Mouse (Mus musculus) ES-E14 (cell line): ENCODE measurements at regions not wholly inside any gene's neighbourhood (a gene's known extent, or its start where the extent isn't known, plus 50 kb on each side); places are given as distances from the start of the nearest gene placed in this dataset.

ENCODE experiments used
- DNase-seq: peaks from one replicate; pipeline ENCODE4 v3.0.0-alpha.2; 2013; ENCODE audit warnings: low read depth, low spot score
- H3K27ac ChIP-seq: 2 replicates; pipeline ENCODE4 v1.5.1; 2012; ENCODE audit warnings: low read depth, mild to moderate bottlenecking, low read length, moderate library complexity, mixed read lengths; ENCODE audit not compliant: poor library complexity, insufficient read depth, severe bottlenecking
- H3K36me3 ChIP-seq: 2 replicates; pipeline ENCODE4 v1.6.1; 2012; ENCODE audit warnings: mild to moderate bottlenecking, low read length, moderate library complexity, mixed read lengths; ENCODE audit not compliant: control insufficient read depth, poor library complexity, insufficient read depth, severe bottlenecking
- H3K4me1 ChIP-seq, 2 experiments: fragments of 150-350 bp in 1 of 2; sonication (generic) in 1 of 2; 2 replicates each; pipeline ENCODE4 v1.6.1; 2012; ENCODE audit warnings: low read length in 2 of 2, mild to moderate bottlenecking in 1 of 2, mixed read lengths in 1 of 2; ENCODE audit not compliant: control insufficient read depth in 2 of 2, insufficient read depth in 2 of 2, poor library complexity in 1 of 2
- H3K4me3 ChIP-seq, 2 experiments: fragments of 150-350 bp in 1 of 2; sonication (generic) in 1 of 2; 2 replicates each; pipeline ENCODE4 v1.5.1; 2012; ENCODE audit warnings: low read length in 2 of 2, low read depth in 1 of 2, mild to moderate bottlenecking in 1 of 2, mixed read lengths in 1 of 2; ENCODE audit not compliant: insufficient read depth in 1 of 2, poor library complexity in 1 of 2, severe bottlenecking in 1 of 2
- H3K9ac ChIP-seq: 2 replicates; pipeline ENCODE4 v1.6.1; 2012; ENCODE audit warnings: low read depth, mild to moderate bottlenecking, low read length, mixed read lengths; ENCODE audit not compliant: poor library complexity, insufficient read depth, severe bottlenecking
- H3K9me3 ChIP-seq: fragments of 150-350 bp; sonication (generic); 2 replicates; pipeline ENCODE4 v1.6.1; 2012; ENCODE audit warnings: low read depth, mild to moderate bottlenecking, low read length; ENCODE audit not compliant: control insufficient read depth, insufficient read depth
- CHD2 ChIP-seq: IDR thresholded peaks from 2 replicates; pipeline ENCODE4 v1.6.1; 2014; ENCODE audit warnings: mild to moderate bottlenecking, low read depth, low read length, inconsistent platforms
- HCFC1 ChIP-seq: IDR thresholded peaks from 2 replicates; pipeline ENCODE4 v1.6.1; 2012; ENCODE audit warnings: low read length, inconsistent platforms, borderline replicate concordance; ENCODE audit not compliant: insufficient read depth
- MAFK ChIP-seq: IDR thresholded peaks from 2 replicates; pipeline ENCODE4 v1.6.1; 2014; ENCODE audit warnings: mild to moderate bottlenecking, low read depth, low read length, inconsistent platforms; ENCODE audit not compliant: insufficient read depth
- ZC3H11A ChIP-seq: IDR thresholded peaks from 2 replicates; pipeline ENCODE4 v1.6.1; 2012; ENCODE audit warnings: low read depth, mild to moderate bottlenecking, inconsistent platforms, low read length, borderline replicate concordance
- ZNF384 ChIP-seq: IDR thresholded peaks from 2 replicates; pipeline ENCODE4 v1.6.1; 2012; ENCODE audit warnings: low read depth, low read length, inconsistent platforms
- in situ Hi-C, 2 experiments: fragments of 600-800 bp; cut with MboI; formaldehyde crosslinking; loops; one replicate each; pipeline ENCODE4 v1.15.1; 2025; ENCODE audit warnings: low sequenced_read_pairs in 2 of 2, inconsistent platforms in 1 of 2; ENCODE audit not compliant: unreplicated experiment in 2 of 2

DNA sequence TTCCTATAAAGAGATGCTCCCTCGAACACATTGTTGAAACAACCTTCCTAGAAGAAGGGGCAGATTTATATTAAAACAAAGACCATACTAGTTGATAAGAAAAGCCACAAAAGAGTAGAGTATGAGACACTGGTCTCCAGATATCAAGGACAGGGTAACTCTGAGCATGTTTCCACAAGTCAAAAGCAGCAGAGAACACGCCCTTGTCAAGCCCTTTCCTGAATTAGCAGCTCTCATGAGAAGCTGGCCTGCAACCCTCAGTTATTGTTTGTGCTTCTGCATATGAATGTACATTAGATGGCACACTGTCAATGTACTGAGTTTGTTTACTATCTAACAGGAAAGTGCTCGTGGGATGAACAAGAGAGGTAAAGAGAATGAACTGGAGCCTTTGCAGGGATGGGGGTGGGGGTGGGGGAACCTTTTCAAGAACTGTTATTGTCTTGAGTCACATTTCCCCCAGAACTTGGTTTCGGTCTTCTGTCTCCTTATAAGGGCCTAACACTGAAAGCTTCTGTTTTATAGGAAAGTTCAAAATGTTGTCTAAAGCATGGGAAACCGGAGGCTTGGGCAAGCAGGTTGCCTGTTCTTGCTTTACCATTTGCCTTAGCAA lies 228.6 kb upstream of the Zpld1 start:
- in situ Hi-C loops, result no loop called here
- no peak for DNase-seq
- Histone ChIP-seq H3K9ac (no peak overlapping the region), H3K36me3 (no peaks in the 10 kb centered on the region), H3K27ac (no peak overlapping the region), H3K4me1 (no peaks in the 10 kb centered on the region), H3K4me3 (no peak overlapping the region), H3K9me3 (no peaks in the 10 kb centered on the region)
- no peak for TF ChIP-seq HCFC1
- TF ChIP-seq ZNF384, result no peak
- TF ChIP-seq ZC3H11A, result no peak
- no peak for TF ChIP-seq MAFK
- TF ChIP-seq CHD2, result no peak

DNA sequence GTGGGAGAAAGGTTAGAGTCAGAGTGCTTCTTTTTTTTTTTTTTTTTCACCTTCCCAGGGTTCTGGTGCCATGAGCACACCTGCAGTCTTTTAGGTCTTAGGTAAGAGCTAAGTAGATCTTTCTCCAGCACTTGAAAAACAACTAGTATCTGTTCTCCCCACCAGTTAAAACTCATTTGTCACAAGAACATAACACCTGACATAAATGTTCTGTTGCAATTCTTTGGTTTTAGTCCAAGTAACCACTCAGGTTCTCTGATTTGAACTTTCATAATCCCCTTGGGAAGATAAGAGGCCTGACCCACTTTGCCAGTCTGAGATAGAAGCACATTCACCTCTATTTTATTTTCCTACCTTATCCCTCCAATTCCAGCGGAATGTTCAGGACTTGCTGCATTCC lies 225.5 kb upstream of the Zpld1 start:
- Histone ChIP-seq H3K4me1 (no peaks in the 10 kb centered on the region), H3K27ac (no peak overlapping the region), H3K36me3 (no peaks in the 10 kb centered on the region), H3K4me3 (no peak overlapping the region), H3K9me3 (no peaks in the 10 kb centered on the region), H3K9ac (no peak overlapping the region)
- DNase-seq, result no peak
- in situ Hi-C loops, result no loop called here
- TF ChIP-seq HCFC1 (no peak), ZC3H11A (no peak), CHD2 (no peak), MAFK (no peak), ZNF384 (no peak)

DNA sequence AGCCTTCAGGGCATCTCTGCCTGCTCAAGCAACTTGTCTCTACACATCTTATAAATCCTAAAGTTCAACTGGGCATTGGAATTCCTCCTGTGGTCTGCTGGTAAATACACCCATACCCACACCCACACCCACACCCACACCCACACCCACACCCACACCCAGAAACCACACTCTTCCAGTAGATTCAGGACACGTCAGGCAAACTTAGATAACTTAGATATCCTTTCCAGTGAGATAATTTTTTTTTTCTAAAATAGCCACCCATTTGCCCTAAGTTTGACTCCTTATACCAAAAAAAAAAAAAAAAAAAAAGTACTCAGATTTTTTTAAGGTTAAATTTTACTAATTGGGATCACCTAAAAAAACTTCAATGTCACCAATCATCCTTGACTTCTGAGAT lies 224.5 kb upstream of the Zpld1 start:
- no peak for DNase-seq
- Histone ChIP-seq H3K4me3 (no peak overlapping the region), H3K9me3 (no peaks in the 10 kb centered on the region), H3K36me3 (no peaks in the 10 kb centered on the region), H3K9ac (no peak overlapping the region), H3K27ac (no peak overlapping the region), H3K4me1 (no peaks in the 10 kb centered on the region)
- no peak for TF ChIP-seq MAFK
- TF ChIP-seq HCFC1, result no peak
- TF ChIP-seq ZNF384, result no peak
- in situ Hi-C loops, result no loop called here

DNA sequence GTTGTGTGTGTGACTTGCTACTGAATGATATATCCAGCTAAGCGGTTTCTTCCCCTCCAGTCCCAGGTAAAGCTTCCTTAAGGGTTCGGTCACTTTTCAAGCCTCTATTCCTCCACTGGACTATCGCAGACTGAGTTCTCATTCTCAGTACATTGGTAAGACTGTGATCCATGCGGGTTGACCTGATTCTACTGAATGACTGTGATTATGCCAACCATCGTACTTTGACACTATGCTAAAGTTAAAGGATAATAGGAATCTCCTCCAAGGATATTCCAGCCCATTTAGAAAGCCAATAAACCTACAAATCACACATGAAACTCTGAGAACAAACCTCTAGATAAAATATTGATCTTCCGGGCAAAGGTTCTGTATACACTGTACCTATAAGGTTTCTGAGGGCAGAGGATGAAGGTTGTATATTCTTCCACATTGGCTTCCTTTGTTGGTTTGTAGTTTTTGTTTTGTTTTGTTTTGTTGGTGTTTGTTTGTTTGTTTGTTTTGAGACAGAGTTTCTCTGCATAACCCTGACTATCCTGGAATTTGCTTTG lies 223.7 kb upstream of the Zpld1 start:
- no peak for DNase-seq
- in situ Hi-C loops, result no loop called here
- TF ChIP-seq ZC3H11A, result no peak
- no peak for TF ChIP-seq ZNF384
- TF ChIP-seq MAFK, result no peak
- no peak for TF ChIP-seq HCFC1
- no peak for TF ChIP-seq CHD2

More for the DNA sequence above, 223.7 kb upstream of the Zpld1 start:
- no peak overlapping the region for H3K4me3 ChIP-seq
- H3K9ac ChIP-seq, result no peak overlapping the region
- H3K9me3 ChIP-seq, result no peaks in the 10 kb centered on the region
- H3K36me3 ChIP-seq, result no peaks in the 10 kb centered on the region
- no peaks in the 10 kb centered on the region for H3K4me1 ChIP-seq
- H3K27ac ChIP-seq, result no peak overlapping the region
